Mouse (Mus musculus): Measurements from ENCODE around the gene Neurod6.

GRCm38 (mm10) chr6:55667801-55668200, 13.3 kb downstream of the Neurod6 start:
- TF ChIP-seq CTCF (IDR thresholded peaks at IDR 0.05; ENCODE audit: low read depth) = no peak
- TF ChIP-seq EP300 (optimal IDR thresholded peaks at IDR 0.05) = no peak

Measured in stomach, postnatal 0 days (tissue).